Mouse (Mus musculus): ENCODE measurements around the gene Ireb2. TPM values are rescaled to one million over a fixed set of nuclear protein-coding genes. Genes with fewer than 3 reads are reported as not detected.

Ireb2 gene
- total and polyA plus RNA-seq, 3 experiments, result 13.8 to 26.4 (median 25.1) TPM

DNA sequence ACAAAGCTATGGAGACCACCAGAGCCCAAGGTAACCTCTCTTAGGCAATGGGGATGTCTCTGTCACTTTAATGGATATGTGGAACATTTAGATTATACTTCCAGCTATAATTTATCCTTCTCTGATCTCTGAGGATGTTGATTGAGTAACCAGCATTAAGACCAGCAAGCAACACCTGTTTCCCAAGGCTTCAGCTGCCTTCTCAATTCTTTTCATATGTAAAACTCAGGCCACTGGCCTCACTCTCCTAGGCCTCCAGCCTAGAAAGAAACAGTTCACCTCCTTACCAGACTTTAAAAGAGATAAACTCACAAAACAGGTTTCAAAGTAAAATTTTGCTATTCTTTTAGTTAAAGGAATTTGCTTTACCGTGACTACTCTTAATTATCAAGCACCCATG is 23.4 kb upstream of the Ireb2 start:
- H3K4me1 ChIP-seq (ENCODE audit: control insufficient read depth in 1 of 2, insufficient read depth in 2 of 2, low read length in 2 of 2), result 0 out of 4 replicates have a peak, but pooled peaks cover 0 to 3% of the 10 kb centered on the region in 2 experiments
- TF ChIP-seq GATA1 (IDR thresholded peaks at IDR 0.05; ENCODE audit: low read depth, low read length) (no peak), SMC3 (IDR thresholded peaks at IDR 0.05; ENCODE audit: low read depth, low read length) (no peak), SIN3A (IDR thresholded peaks at IDR 0.05; ENCODE audit: low read length) (no peak)
- H3K27me3 ChIP-seq (ENCODE audit: control insufficient read depth in 1 of 2, insufficient read depth in 2 of 2, low read length in 2 of 2), result peaks cover 0 to 2% of the 10 kb centered on the region in 2 experiments; a peak in 3 of 4 replicates
- H3K27ac ChIP-seq (ENCODE audit: control insufficient read depth, low read depth, low read length), result no peak overlapping the region
- no peak overlapping the region for H3K4me3 ChIP-seq (ENCODE audit: control insufficient read depth in 1 of 2, insufficient read depth in 1 of 2, low read depth in 2 of 2, low read length in 2 of 2)
- H3K79me2 ChIP-seq (ENCODE audit: control insufficient read depth, insufficient read depth, low read length, poor library complexity), result no peaks in the 10 kb centered on the region
- no peaks in the 10 kb centered on the region for H3K9me3 ChIP-seq (replicated peaks; ENCODE audit: insufficient read depth, low read length)
- H3K9ac ChIP-seq (ENCODE audit: control insufficient read depth, low read depth, low read length, poor library complexity, severe bottlenecking), result no peak overlapping the region
- no peak for DNase-seq (ENCODE audit: low read depth, low spot score)
- H3K36me3 ChIP-seq (ENCODE audit: control insufficient read depth in 1 of 2, insufficient read depth in 2 of 2, low read length in 2 of 2), result no peaks in the 10 kb centered on the region

DNA sequence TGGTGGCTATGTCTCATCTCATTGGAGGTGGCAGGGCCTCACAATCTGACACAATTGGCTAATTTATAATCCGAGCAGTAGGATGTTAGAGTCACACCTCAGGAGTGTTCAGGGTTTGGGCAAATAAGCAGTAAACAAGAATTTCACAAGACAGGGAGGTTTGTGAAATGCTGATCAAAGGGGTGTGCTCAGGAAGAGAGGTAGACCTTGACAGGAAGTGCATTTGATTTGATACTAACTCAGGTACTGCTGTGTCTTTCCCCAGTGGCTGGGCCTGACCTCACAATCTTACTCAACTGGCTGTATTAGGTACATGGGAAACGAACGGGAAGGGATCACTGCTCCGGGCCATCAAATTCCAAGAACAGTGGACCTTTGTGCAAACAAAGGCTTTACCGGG is 21.3 kb upstream of the Ireb2 start:
- Histone ChIP-seq H3K36me3 (ENCODE audit: control insufficient read depth in 1 of 2, insufficient read depth in 2 of 2, low read length in 2 of 2) (no peaks in the 10 kb centered on the region), H3K4me3 (ENCODE audit: control insufficient read depth in 1 of 2, insufficient read depth in 1 of 2, low read depth in 2 of 2, low read length in 2 of 2) (no peak overlapping the region), H3K9me3 (replicated peaks; ENCODE audit: insufficient read depth, low read length) (no peaks in the 10 kb centered on the region), H3K79me2 (ENCODE audit: control insufficient read depth, insufficient read depth, low read length, poor library complexity) (no peaks in the 10 kb centered on the region), H3K4me1 (ENCODE audit: control insufficient read depth in 1 of 2, insufficient read depth in 2 of 2, low read length in 2 of 2) (0 out of 4 replicates have a peak, but pooled peaks cover 0 to 2% of the 10 kb centered on the region in 2 experiments), H3K9ac (ENCODE audit: control insufficient read depth, low read depth, low read length, poor library complexity, severe bottlenecking) (no peak overlapping the region), H3K27me3 (ENCODE audit: control insufficient read depth in 1 of 2, insufficient read depth in 2 of 2, low read length in 2 of 2) (peaks cover 0 to 2% of the 10 kb centered on the region in 2 experiments; a peak in 3 of 4 replicates), H3K27ac (ENCODE audit: control insufficient read depth, low read depth, low read length) (no peak overlapping the region)
- no peak for TF ChIP-seq CTCF (IDR thresholded peaks at IDR 0.05 in 2 of 3, conservative IDR thresholded peaks at IDR 0.05 in 1 of 3; ENCODE audit: control insufficient read depth in 1 of 3, insufficient read depth in 1 of 3, low read depth in 2 of 3, low read length in 3 of 3, poor library complexity in 1 of 3, severe bottlenecking in 1 of 3)
- TF ChIP-seq GABPA (IDR thresholded peaks at IDR 0.05; ENCODE audit: low read depth, low read length), result no peak
- TF ChIP-seq CHD1 (IDR thresholded peaks at IDR 0.05; ENCODE audit: low read depth, low read length), result no peak
- no peak for TF ChIP-seq ZMIZ1 (IDR thresholded peaks at IDR 0.05; ENCODE audit: low read depth, low read length)
- TF ChIP-seq TBP (IDR thresholded peaks at IDR 0.05; ENCODE audit: low read depth, low read length), result no peak
- no peak for TF ChIP-seq RAD21 (IDR thresholded peaks at IDR 0.05; ENCODE audit: low read depth, low read length)
- no peak for TF ChIP-seq USF1 (IDR thresholded peaks at IDR 0.05; ENCODE audit: low read depth, low read length)
- no peak for TF ChIP-seq UBTF (IDR thresholded peaks at IDR 0.05; ENCODE audit: borderline replicate concordance, insufficient read depth, low read depth, low read length)
- no peak for TF ChIP-seq POLR2AphosphoS2 (IDR thresholded peaks at IDR 0.05; ENCODE audit: low read length)
- TF ChIP-seq EP300 (IDR thresholded peaks at IDR 0.05; ENCODE audit: low read depth in 1 of 2, low read length in 2 of 2), result no peak
- TF ChIP-seq MAZ (IDR thresholded peaks at IDR 0.05; ENCODE audit: low read depth, low read length), result no peak
- no peak for TF ChIP-seq POLR2A (IDR thresholded peaks at IDR 0.05; ENCODE audit: control insufficient read depth in 1 of 2, insufficient read depth in 1 of 2, low read depth in 1 of 2, low read length in 2 of 2, poor library complexity in 1 of 2)
- TF ChIP-seq MYC (IDR thresholded peaks at IDR 0.05; ENCODE audit: low read depth, low read length), result no peak
- TF ChIP-seq SIN3A (IDR thresholded peaks at IDR 0.05; ENCODE audit: low read length), result no peak
- TF ChIP-seq KAT2A (conservative IDR thresholded peaks at IDR 0.05; ENCODE audit: low read depth, low read length), result no peak
- no peak for TF ChIP-seq ZNF384 (IDR thresholded peaks at IDR 0.05; ENCODE audit: low read depth, low read length)
- DNase-seq (ENCODE audit: low read depth, low spot score), result no peak

Data from MEL (cell line).